Mouse (Mus musculus) retina, adult 2 months (tissue): ENCODE data around the gene Cmtm8.

Experiments used
- DNase-seq: peaks from one replicate; pipeline ENCODE4 v3.0.0-alpha.2; 2012; ENCODE audit warnings: low read depth, low spot score

Gene Cmtm8

DNA sequence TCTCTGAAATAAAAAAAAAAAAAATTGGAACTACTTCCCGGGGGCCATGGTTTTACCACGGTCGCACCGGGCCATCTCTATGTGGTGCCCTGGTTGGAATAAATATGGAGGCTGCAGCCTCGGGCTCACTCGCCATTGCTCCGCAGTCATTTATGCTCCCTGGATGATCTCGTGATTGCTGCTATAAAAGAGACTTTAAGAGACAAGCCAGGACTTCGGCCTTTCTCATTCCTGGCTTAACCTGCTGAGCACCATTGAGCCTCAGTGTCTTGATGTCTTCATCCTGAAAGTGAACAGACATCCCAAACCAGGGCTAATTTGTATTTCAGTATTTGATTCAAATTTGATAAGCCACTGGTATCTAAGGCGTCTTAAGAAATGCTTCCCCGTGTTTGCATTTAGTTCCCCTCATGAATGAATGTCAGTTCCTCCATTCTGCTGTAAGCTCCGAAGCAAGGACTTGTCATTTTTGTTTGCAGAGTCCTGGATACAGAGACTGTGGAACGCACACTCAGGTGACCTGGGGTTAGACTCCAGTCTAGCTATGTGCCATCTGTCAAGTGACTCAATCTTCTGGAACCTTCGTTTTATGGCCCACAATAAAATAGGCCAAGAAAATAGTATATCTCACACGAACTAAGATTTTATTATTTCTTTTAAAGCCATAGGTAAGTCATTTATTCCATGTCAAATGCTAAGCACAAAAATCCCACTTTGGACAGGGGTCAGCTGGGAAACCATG lies 22.2 kb downstream of the Cmtm8 start:
- DNase-seq = no peak

DNA sequence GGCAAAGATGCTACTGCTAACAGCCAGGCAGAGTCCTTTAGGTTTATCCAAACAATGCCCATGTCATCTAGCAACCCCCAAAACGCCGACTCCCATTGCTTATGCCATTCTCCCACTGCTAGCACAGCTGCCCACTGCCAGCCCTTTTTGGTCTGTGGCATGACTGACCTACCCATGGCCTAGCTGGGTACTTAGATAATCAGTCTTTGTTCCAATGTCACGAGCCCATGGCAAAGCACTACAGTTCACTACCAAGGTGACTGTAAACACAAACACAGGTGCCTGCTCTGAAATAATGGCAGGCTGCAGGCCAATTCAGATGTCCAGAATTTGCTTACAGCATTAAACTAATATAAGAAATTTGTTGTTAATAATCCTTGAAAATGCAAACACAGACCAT lies 25.0 kb downstream of the Cmtm8 start:
- DNase-seq = no peak

DNA sequence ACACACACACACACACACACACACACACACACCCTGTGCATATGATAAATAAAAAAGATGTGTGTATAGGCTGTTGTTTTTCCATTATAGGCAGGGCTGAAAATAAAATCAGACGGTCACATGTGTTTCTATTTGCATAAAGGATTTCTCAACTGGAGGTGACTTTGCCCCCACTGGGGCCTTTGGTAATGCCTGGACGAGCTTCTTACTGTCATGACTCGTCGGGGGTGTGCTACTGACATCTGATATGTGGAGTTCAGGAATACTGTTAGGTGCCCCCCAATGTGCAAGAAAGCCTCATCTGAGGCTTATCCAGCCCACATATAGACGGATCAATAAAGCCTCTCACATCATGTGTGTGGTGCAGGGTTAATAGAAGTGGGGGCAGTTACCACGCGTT lies 26.9 kb downstream of the Cmtm8 start:
- no peak for DNase-seq

DNA sequence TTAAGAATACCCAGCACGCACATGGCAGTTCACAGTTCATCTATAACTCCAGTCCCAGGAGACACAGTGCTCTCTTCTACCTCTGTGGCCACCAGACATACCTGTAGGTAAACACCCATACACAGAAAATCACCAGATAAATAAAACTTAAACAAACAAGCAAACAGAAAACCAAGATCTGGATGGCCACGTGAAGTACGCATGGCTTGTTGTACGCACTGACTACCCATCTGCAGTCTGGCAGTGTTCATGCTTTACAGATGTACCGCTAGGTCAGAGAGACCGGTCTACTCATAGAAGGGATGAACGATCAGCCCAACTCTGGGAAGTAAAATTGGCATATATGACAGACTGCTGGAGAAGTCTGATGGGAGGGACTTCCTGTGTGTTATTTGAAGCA lies 27.8 kb downstream of the Cmtm8 start:
- DNase-seq = no peak

DNA sequence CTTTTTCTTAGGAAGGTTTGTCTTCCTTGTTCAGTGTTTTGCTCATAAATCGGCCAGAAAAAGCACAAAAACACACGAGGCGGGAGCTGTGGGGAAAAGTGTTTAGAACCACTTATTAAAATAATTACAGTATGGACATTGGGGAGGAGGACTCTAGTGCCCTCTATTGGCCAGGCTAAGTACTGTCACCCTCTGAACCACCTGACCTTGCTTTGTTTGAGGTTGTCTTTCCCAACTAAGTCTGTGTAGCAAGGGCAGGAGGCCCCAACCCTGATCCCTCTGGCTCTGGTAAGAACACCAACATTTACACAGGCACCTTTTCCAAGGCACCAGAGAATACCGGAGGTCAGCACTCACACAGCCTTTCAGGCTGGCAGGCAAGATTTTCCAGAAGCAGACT lies 28.6 kb downstream of the Cmtm8 start:
- peak; percentile 13 for DNase-seq

DNA sequence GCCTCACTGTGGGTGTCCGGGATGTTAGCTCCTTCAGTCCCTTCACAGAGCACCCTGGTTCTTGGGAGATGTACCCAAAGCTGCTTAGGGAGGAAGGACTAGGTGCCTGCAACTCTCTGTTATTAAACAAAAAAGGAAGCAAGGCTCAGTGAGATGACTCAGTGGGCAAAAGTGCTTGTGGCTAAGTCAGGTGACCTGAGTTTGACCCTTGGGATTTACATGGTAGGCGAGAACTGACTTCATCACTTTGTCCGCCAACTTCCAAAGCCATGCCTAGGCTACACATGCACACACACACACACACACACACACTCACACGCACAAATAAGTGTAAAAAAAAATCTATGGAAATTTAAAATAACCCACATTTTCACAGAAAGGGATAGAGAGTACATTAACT lies 32.0 kb downstream of the Cmtm8 start:
- DNase-seq = no peak

DNA sequence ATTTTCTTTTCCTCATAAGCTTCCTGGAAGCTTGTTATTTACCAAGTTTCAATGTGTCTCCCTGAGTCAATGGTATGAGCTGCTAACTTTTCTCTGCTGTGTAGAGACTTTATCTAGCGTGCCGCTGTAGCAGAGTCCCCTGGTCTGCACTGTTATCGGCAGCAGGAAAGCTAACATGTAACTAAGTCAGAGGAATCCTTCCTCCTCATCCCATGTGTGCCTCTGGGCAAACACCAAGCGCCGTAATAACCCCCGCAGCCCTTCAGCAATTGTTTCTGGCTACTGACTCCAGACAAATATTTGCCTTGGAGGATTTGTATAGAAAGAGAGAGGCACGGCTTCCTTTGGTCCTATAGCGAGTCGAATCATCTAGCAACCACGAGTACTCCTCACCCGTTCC lies 33.1 kb downstream of the Cmtm8 start:
- DNase-seq = no peak

DNA sequence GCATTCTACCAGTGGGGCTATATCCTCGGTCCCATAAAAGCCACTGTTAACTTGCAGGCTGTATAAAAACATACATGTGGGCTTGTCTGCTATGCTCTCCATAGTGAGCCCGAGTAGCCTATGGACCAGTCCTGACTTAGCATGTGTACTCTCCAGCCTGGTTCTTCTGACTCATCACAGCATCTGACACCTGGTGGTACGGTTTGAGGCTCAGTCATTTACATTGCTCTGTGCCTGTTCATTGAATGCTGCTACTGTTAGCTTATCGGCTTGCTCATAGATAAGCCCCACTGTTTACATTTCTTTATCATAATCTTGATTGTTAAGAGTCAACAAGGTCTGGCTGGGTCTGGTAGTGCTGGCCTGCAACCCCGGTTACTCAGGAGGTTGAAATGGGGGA lies 35.3 kb downstream of the Cmtm8 start:
- DNase-seq = no peak

DNA sequence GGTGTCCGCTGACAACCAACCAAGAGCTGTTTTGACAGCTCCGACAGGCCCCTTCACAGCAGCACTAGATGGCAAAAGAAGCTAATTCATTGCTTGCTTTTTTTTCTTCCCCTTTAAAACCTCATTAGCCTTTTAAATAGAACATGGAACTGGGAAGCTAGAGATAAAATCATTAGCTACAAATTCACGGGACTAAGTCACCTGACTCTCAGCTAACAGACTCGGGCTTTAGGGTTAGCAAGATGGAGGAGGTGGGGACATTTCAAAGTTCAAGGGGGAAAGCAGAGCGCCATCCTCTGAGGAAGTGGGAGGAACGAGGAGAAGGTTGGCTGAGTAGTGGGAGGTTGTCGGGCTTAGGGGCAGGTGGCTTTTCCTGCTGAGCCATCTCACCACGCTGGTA lies 36.7 kb downstream of the Cmtm8 start:
- DNase-seq = no peak

DNA sequence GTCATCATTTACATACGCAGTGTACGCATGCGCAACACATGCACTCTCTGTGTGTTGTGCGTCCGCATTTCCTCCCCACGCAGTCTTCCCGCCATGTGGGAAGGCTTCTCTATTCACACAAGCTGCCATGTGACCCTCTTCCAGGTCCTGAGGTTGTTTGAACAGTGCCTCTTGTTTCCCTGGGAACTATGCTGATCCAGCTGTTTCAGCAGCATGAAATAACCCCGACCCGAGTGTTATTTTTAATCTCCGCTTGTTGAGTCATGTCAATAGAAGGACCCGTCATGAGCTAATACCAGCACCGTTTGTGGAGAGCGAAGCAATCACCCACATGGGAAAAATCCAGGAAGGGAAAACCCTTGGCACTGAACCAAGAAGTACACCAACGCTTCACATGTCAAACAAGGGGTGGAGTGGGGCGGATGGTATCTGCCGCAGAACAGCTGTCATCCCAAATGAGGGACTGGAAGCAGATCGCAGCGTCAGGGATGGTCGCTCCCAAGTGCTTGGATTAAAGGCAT lies 38.7 kb downstream of the Cmtm8 start:
- no peak for DNase-seq

DNA sequence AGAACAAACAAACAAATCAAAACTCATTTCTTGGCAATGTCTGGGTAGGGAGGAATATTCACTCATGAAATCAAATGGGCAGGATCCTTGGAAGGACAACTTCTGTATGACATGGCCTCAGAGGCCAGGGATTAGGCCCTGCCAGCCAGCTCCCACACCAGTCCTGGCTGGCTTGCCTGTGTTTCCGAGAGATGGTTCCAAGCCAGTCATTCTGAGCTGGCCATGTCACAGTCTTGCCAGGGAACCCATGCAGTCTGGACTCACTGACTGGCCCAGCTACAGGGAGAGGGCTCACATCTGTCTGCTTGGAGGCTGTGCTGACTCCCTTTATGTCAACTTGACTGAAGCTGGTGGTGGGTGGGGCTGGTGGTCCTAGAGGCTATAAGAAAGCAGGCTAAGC lies 41.8 kb downstream of the Cmtm8 start:
- DNase-seq = no peak

DNA sequence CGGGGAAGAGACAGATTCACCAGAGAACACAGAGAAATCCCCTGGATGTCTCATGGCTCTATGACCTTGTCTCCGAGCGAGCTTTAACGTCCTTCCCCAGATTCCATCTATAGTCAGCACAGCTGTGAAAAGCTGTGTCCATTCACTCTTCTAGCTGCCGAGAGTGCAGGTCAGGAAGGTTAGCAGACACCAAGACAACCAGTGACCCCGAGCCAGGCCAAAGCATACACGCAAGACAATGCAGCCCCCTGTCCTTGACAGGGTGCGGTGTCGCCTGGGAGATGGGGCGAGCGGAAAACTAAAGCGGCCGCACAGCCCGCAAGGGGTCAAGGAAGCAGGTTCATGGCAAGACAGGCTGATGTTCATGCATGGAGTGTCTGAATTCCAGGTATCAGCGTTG lies 42.7 kb downstream of the Cmtm8 start:
- no peak for DNase-seq

DNA sequence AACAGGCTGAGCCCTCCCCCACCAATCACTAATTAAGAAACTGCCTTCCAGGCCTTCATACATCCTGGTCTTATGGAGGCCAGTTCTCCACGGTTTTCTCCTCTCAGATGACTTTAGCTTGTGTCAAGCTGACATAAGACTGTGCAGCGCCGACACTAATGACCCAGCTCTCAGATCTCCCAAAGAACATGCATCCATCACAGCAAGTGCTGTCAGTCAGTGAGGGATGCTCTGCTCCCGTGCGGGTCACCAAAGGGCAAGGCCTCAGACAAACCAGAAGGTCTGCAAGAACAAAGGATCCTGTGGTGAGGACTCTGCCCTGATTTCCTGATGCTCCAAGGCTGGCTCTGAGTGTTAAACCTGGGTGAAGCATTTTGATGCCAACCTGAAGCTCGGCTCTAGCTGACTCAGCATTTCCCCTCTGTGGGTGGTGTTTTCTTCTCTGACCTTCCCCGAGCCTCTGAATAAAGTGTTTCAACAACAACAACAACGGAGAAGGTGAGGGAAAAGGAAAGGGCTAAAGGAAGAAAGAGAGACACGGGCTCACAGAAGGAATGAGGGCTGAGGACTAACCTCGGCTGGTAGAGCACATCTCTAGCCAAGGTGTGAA lies 44.4 kb downstream of the Cmtm8 start:
- no peak for DNase-seq

DNA sequence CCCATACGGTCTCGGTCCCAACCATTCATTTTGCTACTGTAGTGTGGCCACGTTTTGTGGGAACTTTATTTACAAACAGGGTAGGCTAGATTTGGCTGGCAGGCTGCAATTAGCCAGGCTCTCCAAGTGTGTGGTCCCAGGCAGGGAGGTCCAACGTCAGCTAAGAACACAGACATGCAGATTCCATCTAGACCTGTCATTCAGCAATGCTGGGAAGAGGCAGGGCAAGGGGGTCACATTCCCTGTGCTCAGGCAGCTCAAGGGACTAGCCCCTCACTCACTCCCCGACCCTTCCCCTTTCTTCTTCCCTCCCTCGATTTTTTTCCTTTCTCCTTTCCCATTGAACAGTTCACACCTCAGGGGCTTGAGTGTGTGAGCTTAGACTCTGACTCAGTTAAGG lies 45.1 kb downstream of the Cmtm8 start:
- DNase-seq = no peak

DNA sequence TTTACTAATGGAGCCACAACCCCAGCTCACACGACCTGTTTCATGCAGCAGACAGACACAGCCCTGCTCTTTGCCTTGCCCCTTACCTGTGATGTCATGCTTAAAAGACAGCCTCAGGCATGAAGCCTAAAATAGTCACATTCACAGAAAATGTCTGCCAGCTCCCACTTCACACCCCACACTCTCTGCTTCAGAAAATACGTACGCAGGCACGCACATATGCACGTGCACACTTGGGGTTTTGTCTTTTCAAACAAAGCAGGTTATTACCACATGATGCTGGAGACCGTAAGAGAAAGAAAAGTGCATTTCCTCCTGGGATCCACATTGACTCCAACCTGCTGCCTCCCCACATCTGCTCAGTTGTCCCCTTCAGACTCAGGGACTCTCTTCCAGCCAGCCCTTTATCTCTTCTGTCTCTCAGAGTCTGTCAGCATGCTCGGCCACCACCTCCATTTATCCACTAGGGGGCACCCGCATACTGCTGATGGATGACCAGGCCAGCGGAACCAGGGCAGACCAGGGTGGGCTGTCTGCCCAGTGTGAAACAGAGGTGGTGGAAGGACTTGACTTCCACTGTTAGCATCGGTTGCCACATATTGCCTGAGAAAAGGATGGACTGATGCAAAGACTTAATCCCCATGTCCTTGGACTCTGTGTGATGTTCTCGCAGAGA lies 46.5 kb downstream of the Cmtm8 start:
- DNase-seq = peak; percentile 36

DNA sequence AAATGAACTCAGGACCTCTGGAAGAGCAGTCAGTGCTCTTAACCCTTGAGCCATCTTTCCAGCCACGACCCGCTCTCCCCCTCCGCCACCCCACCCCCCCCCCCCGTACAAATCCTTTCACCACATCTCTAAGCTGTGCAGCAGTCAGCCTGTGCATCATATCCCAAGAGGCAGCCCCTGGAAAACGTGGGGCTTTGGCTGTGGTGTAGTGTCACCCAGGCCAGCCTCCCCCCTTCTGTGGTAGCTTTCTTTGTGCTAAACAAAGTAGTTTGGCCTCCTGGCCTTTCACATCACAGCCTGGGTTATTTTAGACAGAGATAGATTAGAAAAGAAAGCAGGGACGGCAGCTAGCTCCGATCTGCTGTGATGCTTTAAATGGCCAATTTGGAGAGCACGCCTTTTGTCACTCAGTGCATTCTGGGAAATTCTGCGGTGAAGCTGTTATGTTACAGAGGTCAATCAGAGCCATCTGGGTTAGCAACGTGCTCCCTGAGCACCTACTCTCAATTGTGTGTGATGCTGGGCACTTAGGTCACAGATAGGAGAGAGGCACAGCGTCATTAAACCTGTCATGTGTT lies 47.4 kb downstream of the Cmtm8 start:
- no peak for DNase-seq

DNA sequence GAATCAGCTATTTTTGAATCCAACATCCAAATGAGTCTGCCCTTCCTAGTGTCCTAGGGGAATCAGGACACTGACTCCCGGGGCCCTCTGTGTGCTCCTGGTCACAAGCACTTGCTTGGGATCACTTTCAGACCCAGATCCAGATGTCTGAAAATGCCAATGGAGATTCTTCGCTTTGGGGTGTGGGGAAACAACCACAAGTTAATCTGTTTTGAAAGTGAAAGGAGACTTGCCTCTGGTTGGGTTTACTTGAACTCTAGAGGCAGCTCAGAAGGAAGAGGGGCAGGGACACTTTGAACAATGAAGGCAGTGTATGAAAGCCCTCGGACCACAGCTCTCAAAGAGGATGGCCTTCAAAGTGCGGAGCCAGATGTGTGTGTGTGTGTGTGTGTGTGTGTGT lies 49.5 kb downstream of the Cmtm8 start:
- no peak for DNase-seq

DNA sequence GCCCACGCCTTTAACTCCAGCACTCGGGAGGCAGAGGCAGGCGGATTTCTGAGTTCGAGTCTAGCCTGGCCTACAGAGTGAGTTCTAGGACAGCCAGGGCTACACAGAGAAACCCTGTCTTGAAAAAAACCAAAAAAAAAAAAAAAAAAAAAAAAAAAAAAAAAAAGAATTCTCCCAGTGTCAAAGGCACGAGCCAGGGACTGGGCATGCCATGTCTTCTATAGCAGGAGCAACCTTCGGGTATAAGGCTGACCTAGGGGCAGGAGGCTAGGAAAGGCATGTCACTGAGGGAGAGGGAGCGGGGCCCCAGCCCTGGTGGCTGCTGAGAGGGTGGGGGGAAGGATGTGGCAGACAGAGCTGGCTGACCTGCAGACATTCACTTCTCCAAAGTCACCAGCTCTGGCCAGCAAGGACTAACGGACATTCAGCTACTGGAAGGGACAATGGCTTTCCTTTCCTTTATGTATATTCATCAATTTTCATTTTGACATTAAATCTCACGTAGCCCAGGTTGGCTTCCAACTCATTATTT lies 50.1 kb downstream of the Cmtm8 start:
- DNase-seq = no peak

DNA sequence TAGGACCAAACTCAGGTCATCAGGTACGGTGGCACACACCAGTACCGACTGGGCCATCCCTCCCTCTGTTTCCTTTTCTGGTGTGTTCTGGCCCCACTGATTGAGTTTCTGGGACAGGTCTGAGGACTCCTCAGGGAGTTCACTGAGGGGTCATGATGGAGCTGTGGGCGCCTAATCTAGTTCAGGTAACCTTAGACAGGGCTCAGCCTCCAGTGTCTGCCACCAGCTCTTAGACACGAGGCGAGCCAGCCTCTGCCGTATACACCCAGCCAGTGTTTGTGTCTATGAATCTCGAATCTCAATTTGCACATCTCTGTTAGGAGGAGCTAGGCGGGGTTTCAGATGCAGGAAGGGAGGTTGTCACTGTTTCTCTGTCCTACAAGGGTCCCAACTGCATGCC lies 54.0 kb downstream of the Cmtm8 start:
- DNase-seq = no peak

DNA sequence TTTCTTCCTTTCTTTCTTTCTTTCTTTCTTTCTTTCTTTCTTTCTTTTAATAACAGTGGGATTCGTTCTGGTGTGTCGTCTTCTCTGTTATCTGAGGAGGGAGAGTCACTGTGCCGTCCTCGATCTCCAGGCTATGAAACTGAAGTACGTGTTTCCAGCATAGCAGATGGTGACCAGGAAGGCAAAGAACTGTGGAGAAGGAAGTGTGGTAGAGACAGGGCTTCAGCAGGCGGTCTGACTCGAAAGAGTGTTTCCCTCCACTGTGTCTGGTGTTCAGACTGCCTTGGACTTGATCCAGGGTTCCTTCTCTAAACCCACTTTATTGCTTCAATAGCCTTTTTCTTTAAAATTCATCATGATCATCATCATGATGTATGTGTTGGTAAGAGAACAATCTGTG lies 54.4 kb downstream of the Cmtm8 start:
- no peak for DNase-seq

DNA sequence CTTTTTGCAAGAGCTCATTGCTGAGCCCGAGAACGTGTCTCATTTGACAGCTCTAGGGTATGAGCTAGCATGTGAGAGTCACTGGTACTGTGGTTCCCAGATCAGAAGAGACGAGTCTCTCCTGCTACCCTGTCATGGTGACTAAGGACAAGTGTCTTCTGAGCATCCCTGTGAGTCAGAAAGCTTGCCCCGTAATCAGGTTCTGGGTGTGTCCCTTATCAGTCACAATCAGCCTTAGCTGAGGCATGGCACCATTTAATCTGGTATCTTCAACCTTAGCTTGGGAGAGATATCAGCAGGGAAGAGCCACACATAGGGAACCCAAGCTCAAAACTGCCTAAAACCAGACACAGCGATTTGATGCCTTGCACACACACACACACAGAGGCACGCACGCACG lies 55.3 kb downstream of the Cmtm8 start:
- no peak for DNase-seq

DNA sequence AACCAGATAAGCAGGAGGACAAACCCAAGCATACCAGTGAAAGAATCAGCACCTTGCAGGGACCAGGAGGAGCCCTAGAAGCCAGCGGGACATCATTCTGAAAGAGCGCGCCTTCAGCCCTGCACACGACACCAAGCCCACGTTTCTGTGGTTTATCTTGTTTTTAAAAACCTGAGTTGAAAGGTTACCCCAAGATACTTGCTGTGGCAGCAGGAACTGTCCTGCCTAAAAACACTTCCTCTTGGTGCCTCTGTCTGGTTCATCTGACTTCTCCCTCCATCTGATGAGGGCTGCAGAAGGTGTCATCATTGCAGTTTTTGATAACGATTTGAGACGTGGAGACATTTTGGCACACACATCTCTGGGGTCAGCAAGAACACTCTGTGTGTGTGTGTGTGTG lies 56.2 kb downstream of the Cmtm8 start:
- no peak for DNase-seq
